Mouse (Mus musculus) myocyte (in vitro differentiated cells): ENCODE results near the gene Vav2.

ENCODE experiments used
- MYOD1 ChIP-seq, 3 experiments: IDR thresholded peaks; one replicate each; pipeline ENCODE4 v1.6.1; 2011; ENCODE audit warnings: control low read depth in 2 of 3, low read depth in 2 of 3, mild to moderate bottlenecking in 2 of 3, moderate library complexity in 1 of 3; ENCODE audit not compliant: insufficient read length in 2 of 3, control insufficient read depth in 1 of 3
- USF1 ChIP-seq: IDR thresholded peaks from one replicate; pipeline ENCODE4 v1.6.1; 2011; ENCODE audit warnings: low read depth, mild to moderate bottlenecking, control low read depth, moderate library complexity

- TF ChIP-seq MYOD1 (IDR thresholded peaks at IDR 0.05; ENCODE audit: control insufficient read depth in 1 of 3, insufficient read length in 2 of 3, low read depth in 2 of 3) = no peak
- TF ChIP-seq USF1 = peak; percentile 96
Measured at GRCm38 (mm10) chr2:27318197-27318596, 108.6 kb downstream of the Vav2 start.
